Mouse (Mus musculus): ENCODE measurements around the gene Pax3.

Gene Pax3

DNA sequence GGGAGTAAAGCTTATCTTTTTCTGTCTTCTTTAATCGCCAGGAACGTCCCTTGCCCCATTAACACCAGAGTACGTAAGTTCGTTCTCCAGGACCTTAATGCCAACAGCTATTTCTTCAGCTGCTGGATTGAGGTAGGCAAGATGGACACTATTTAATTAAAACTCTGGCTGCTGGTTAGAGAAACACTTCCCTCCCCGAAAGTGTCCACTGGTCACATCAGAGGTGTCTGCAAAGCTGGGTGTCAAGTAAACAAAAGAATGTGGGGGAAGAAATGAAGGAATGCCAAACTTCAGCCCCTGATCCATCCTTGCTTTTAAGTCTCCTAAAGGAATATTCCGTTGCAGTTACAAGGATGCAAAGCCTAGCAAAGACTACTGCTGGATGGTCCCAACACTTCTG lies 24.6 kb downstream of the Pax3 start:
- no peak for DNase-seq (ENCODE audit: low spot score)

DNA sequence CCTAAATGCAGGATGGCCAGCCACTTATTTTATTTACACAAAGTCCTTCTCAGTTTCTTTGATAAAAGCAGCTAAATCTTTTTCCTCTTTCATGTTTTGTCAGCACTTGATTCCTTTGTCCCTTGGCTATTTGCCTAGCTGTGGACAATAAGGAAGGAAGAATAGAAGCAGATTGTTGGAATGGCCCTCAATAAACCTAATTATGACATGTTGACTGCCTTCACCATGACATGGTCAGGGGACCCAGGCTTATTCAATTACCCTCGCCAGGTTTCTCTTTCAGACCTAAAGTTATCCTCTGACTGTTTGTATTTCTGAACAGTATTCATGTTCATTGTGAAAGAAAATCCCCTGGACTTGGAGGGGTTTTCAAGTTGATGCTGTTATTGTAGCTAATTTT lies 25.3 kb downstream of the Pax3 start:
- DNase-seq (ENCODE audit: low spot score) = no peak

DNA sequence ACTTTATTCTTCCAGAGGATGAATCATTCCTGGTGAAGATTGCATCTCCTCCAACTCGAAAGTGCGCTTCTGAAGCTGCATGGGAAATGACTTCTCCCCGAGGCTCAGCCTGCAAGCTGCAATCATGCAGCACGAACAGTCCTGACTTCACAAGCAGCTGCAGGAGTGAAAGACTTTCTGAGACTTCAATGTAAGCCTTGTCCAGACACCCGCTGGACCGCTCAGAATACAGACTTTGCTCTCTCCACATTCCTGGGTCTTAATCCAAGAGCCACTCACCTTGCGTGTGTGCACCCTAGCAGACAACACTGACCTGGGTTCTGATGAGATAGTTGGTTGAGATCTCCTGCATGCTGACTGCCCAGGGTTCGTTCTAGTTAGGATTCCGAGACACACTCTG lies 26.2 kb downstream of the Pax3 start:
- DNase-seq (ENCODE audit: low spot score) = no peak

DNA sequence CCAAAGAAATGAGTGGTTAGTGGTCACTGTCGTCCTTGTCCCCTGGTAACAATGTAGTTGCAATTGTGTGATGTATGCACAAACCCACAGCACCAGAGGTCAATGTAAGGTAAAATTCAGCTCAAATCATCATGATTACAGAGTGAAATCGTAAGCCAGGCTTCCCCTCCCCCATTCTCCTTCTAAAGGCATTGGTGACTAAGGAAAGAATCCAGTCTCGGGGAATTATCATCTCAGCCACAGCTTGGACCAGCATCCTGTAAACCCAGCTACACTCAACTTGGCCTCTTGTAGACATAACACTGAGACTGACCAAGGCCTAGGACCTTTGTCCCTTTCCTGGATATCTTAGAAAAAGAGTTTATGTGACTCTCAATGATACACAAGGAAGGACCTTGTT lies 28.1 kb downstream of the Pax3 start:
- DNase-seq (ENCODE audit: low spot score) = no peak

DNA sequence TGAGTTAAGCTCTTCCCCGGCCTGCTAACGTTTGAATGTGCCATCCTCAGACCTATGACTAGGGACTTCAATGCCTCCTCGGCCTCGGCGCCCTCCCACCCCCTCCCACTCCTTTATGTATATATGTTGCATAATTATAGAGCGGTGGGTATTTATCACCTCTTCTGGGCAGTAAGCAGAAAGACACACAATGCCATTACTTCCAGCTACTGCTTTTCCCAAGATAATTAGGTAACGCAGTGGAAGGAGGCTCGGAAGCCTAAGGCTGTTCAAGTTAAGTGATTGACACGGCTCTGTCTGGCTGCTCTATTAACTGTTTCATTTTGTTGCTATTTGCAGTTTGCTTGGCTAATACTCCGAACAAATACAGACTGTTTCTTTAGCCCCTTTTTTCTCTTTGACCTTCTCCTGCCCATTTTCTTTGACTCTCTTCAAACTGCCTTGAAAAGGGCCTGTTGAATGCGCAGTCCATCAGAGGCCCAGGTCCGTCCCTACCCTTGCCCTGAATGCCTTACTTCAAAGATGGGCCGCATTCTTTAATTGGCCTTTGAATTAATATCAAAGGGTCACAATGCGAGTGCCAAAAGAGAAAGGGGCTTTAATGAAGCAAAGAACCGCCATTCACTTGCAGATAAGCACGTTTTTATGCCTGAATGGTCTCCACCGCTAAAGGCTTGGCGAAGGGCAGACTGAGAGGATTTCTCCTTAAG lies 29.2 kb downstream of the Pax3 start:
- no peak for DNase-seq (ENCODE audit: low spot score)

DNA sequence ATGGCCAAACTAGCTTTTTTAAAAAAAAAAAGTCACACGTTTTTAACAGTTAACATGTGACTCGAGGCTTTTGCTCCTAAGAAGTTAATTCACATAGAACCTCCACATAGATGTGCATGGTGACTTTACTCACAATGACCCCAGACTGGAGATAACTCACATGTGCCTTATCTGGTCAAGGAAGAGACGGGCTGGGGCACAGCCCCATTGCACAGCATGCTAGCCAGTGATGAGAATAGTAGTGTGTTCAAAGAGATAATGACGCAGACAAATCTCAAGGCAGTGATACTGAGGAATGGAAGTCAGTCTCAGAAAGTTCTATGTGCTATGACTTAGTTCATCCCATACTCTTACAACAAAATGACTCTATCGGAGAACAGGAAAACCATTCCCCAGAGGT lies 35.2 kb downstream of the Pax3 start:
- no peak for DNase-seq (ENCODE audit: low spot score)

DNA sequence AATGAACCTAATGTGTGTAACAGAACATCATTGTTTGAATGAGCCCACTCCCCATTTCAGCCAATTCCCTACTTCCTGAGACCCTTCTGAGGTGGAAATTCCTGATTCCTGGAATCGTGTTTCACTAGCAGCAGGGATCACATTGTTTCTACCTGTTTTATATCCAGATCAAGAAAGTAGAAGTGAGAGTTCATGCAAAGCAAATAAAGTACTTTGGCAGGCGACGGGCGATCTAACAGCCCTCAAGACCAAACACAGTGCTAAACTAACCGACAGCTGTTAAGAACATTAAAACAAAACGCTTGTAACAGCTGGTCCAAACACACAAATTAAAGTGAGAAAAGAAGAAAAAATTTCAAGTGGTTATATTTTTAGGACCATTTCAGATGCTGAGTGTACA lies 39.0 kb downstream of the Pax3 start:
- DNase-seq (ENCODE audit: low spot score) = no peak

DNA sequence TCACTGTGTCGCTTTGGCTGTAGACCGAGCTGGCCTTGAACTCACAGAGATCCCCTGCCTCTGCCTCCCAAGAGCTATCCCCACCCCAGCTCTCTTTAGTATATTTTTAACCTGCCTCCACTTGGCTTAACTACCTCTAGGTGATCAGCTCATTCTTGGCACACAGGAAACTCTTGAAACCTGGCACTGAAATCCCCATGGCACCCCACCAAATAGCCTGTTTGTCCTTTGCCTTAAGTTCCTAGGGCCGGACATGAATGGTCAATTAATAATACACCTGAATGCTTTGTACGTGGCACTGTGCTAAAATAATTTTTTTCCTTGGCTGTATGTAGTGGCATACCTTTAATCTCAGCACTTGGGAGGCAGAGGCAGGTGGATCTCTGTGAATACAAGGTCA lies 41.1 kb downstream of the Pax3 start:
- no peak for DNase-seq (ENCODE audit: low spot score)

DNA sequence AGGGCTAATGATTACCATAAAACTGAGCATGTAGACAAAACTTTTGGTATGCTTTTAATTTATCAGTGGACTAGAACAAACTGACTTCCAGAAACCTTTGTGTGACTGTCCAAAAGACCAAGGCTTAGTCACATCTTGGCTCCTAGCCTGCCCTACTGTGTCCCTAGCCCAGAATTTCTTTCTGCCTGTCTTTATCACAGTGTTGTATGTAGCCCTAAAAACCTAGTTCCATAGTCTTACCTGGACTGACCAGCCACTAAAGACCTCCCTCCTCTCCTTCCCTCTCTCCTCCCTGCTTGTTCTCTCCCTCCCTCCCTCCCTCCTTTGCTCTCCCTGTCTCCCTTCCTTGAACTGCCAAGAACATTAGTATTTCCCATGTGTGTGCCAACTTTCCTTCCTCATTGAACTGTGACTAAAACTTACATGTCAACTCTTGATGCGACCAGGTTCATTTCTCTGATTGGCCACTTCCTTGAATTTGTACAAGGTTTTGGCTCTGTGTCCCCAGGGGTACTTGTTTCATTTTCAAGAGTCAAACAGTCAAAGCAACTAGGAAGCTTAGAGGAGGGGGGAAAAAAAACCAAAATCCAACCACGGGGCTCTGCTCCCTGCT lies 48.8 kb downstream of the Pax3 start:
- DNase-seq (ENCODE audit: low spot score) = no peak

DNA sequence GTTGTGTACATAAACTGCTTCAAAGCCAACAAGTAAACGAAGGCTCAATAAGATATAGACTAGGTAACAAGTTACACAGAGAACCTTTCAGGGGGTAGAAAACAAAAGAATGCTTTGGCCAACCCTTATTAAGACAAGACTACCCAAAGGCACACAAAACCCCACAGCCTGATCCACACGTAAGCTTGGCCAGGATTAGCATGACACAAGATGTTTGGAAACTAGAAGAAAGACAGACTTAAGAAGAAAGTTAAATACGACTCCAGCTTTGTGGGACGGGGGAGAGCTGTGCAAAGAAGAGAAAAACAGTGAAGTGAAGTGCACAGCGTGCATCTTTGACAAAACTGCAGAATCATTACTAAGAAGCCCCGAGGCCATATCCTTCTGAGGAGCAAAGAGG lies 53.5 kb downstream of the Pax3 start:
- DNase-seq (ENCODE audit: low spot score) = no peak

DNA sequence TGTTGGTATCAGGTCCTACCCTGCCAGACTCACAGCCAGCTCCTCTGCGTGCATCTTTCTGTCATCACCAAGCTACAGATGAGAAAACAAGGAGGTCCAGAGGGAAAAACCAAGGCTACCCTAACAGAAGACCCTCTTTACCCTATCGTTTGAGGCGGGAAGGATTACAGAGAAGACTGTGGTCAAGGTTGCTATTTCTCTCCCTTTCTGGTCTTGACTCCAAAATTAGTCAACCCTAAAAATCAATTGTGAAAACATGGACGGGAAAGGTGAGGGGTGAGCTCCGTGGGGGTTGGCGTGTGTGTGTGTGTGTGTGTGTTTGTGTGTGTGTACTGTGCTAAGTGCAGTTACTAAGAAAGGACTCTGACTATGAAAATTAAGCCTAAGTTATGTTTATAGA lies 54.0 kb downstream of the Pax3 start:
- no peak for DNase-seq (ENCODE audit: low spot score)

DNA sequence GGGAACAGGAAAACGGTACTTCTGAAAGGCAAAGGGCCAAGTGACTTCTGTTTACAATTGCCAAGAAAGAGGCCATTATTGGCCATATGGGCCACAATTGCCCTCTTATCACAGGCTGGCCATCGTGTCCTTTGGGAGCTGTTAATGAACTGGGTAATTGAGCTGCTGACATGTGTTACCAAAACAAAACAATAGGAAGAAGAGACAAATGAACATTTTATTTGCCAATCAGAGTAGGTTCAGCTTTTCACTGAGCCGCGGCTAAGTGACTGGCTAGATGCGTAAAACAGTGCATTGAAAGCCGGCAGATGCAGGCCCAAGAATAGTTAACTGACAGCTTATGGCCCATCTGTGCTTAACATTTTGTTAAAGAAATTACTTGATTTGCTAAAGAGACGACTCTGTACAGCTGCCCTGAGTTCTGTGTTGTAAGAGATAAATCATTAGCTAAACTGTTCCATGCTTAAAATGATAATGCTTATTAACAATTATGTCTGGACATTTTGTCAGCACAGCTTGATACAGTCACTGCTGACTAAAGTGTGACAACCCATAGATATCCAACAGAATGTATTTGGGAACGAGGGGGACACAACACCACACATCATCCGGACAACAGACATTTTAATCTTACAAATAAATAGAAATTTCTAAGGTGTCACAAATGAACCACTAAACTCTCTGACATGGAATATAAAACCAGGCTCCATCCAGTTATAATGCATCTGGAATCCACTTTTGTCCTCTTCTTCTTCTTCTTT lies 55.0 kb downstream of the Pax3 start:
- DNase-seq (ENCODE audit: low spot score) = no peak

DNA sequence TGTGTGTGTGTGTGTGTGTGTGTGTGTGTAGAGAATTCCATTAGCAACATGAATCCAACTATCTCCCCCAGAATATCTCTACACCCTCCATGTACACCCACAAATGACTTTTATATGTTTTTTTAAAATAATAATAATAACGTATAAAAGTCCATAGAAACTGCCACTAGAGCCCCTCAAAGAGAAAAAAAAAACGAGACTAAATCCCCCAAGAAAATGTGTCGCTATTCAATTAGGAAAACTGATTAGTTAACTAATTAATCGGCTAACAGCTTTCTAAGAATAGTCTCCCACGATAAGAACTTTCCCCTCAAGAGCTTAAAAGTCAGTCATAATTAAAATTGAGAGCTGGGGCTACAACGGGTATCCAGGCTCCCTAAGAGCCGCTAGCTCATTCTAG lies 55.6 kb downstream of the Pax3 start:
- DNase-seq (ENCODE audit: low spot score) = no peak

DNA sequence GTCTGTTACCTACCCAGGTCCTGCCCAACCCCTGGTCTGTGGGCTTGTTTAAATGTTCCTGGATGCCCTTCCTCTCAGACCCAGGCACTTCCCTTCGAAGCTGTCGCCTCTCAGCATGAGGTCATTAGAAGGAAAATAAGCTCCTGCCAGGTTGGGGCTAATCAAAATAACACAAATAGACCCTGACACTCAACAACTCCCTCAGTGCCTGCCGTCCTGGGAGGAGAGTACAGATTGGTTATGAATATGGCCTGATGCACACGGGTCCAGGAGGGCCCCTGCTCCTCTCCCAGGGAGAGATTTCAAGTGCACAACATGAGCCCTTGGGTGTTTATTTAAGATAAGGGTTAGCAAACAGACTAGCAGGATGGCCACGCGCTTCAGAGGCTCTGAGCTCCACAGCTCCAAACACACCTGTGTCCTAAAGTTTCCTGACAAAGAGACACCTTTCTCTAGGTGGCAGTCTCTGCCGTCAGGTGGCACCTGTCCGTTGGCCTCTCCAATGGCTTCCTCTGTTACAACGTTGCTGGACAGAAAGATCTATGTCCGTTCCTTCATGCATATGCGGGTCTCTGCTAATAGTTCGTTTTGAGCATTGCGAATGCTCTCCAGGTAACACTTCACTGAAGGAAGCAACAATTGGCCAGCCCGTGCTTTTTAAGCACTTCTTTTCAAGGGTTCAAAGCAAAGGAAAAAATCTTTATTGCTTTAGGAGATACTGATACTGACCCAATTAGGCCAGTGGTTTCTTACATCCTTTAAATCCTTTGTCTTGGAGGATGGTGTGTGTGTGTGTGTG lies 56.2 kb downstream of the Pax3 start:
- no peak for DNase-seq (ENCODE audit: low spot score)

DNA sequence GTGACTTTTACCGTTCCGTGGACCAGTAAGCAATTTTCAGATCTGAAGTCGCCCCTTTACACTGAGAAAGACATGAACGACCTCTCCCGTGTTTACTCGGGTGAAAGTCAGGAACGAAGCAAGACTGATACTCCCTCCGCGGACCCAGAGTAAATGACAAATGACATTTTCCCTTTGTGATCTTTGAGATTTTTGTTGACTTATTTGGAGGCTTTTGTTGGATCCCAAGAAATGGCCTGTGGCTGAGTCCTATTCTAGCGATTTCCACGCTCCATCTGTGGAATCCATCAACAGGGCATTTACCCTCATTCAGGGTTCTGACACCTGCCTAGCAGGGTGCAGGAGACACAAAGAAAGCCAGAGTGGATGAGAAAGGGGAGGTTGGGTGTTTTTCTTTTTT lies 57.6 kb downstream of the Pax3 start:
- no peak for DNase-seq (ENCODE audit: low spot score)

DNA sequence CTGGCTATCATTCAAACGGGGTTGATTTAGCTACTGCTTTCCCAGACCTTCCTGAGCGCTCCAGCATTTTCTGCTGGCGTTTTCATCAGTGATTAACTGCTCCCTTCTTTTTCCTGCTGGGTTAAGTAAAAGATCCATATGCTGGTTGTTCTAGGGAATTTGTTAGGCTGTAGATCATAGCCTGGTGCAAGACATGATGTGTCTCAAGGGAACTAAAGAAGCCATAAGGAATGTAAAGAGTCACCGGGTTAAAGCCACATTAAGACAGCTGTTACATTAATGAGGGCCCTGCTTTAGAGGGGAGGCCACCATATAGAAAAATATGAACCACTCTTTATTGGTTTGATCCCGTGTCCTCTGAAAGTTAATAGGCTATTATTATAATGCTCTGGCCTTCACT lies 67.7 kb downstream of the Pax3 start:
- no peak for DNase-seq (ENCODE audit: low spot score)

DNA sequence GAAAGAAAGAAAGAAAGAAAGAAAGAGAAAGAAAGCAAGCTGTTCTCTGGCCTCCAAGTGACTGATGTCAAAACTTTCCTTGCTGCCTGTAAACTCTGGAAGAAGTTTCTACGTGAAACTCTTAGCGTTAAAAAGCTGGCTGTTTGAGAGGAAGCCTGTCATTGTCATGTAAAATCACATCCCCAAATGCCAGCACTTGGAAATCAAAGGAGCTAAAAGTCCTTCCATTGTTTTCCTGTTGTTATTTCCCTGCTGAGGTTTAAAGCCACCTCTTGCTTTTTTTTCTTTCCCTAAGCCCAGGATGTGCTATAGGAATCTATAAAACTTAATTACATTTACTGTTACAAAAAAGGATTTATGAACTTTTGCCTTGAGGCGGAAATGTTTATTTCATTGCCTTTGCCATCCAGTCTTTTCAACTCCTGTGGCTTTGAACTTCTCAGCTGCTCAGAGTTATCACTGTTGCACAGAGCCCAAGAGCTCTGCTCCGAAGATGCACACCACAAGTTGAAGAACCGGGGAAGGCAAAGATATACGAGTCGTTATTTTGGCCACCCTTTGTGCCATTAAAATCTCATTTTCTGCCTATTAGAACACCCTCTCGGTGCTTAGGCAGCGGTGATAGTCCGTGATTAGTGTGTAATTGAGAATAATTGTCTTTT lies 76.9 kb downstream of the Pax3 start:
- no peak for DNase-seq (ENCODE audit: low spot score)

DNA sequence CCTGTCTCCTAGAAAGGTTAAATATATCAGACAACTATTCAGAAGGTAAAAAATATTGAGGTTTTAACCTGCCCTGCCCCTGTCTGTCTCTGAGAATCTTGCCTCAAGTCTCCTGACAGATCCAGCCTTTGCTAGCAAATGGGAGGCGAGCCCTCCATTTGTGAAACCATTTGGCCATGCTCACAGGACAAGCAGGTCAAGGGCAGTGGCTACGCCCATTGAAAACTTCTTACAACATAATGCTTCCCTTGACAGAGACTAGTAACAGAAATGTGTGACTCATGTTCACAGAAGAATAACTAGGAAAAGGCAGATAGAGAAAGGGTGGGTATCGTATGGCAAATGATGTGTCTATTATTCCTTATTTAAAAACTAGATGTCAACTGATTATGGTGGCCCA lies 80.9 kb downstream of the Pax3 start:
- no peak for DNase-seq (ENCODE audit: low spot score)

DNA sequence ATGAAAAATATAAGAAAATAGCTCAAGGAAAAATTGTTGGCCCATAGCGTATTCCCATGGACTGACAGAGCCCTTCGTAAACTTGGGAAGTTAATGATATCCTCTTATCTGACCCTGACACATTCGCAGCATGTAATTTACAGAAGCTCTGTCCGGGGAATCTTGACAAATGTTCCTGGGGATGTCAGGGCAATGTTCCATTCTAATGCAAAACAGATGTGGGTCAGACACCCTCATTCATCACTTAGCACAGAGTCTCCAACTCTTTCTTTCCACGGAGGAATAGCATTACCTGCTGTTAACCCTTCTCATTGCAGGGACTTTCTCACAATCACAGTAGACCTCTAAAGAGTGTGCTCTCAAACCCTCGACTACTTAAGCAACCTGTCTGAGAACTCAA lies 86.6 kb downstream of the Pax3 start:
- no peak for DNase-seq (ENCODE audit: low spot score)

DNA sequence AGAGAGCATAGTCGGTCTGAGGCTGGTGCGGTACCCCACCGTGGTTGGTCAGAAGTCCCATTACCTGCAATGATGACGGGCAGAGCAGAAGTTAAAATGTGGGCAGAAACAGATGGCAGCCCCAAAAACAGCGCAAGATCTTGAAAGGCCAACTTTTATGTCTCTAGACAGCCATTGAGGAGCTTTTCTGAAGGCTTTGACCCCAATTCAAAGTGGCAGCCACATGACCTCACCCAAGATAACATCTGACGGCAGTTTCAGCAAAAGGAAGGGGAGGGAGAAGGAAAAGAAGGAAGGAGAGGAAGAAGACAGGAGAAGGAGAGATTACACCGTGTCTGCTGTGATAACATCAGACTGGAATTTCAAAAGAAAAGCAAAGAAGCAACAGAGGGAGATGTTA lies 93.4 kb downstream of the Pax3 start:
- no peak for DNase-seq (ENCODE audit: low spot score)

DNA sequence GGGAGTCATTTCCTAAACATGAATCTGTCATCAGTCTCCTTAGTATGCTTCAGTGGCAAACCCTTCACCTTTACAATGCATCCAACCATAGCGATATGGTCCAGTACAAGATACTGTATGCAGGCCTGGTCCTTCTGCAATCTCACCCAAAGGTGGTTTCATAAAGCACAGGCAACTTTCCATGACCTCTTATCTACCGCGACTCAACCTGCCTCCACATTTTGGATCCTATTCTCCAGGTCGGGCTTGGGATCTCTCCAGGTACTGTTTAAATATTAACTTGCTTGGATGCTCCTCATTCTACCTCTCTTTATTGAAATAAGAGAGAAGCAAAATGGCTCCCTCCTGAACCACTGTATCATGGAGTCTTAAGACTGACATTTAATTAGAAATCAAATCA lies 103.3 kb downstream of the Pax3 start:
- no peak for DNase-seq (ENCODE audit: low spot score)

DNA sequence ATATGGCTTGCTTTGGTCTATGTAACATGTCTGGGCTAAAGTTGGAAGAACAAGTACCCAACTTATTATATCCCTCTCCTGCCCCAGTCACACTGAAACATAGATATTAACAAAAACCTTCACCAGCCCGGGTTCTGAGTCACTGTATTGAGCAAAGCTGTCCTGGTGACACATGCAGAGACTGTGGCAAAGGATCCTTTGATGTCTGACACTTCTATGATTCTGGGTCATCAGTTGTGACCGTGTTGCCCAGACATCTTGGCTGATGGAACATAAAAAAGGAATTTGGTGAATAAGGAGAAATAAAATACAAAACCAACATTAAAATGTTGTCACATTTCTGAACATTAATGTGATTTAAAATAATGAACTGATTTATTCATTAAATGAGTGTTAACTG lies 108.3 kb downstream of the Pax3 start:
- DNase-seq (ENCODE audit: low spot score) = no peak
